Mouse (Mus musculus) embryo, embryonic 10.5 days (tissue): ENCODE results near the gene Coa5.

Experiments
- DNase-seq: peaks from one replicate; pipeline ENCODE4 v3.0.0-alpha.2; 2015; ENCODE audit warnings: low spot score

Coa5 gene

GRCm38 (mm10) chr1:37368125-37368524 lies 61.8 kb downstream of the Coa5 start:
- no peak for DNase-seq
